Mouse (Mus musculus) testis, postnatal 10 days (tissue): ENCODE measurements at regions not wholly inside any gene's neighbourhood (a gene's known extent, or its start where the extent isn't known, plus 50 kb on each side); places are given as distances from the start of the nearest gene placed in this dataset.

Source experiments
- DNase-seq: peaks from one replicate; pipeline ENCODE4 v3.0.0; 2021; ENCODE audit warnings: low spot score

- peak; percentile 31 for DNase-seq
Observed at GRCm38 (mm10) chr14:57224381-57224780, 91.0 kb upstream of the Gjb6 start.

GRCm38 (mm10) chr14:57220343-57220742 lies 86.9 kb upstream of the Gjb6 start:
- DNase-seq: no peak

- no peak for DNase-seq
Observed at GRCm38 (mm10) chr14:57219643-57220042, 86.2 kb upstream of the Gjb6 start.

- no peak for DNase-seq
Observed at GRCm38 (mm10) chr14:57219097-57219618, 85.7 kb upstream of the Gjb6 start.

- no peak for DNase-seq
Observed at GRCm38 (mm10) chr14:57187814-57188213, 54.4 kb upstream of the Gjb6 start.
